22 mouse cellular contexts compared by ENCODE assay signal in the genomic region with DNA sequence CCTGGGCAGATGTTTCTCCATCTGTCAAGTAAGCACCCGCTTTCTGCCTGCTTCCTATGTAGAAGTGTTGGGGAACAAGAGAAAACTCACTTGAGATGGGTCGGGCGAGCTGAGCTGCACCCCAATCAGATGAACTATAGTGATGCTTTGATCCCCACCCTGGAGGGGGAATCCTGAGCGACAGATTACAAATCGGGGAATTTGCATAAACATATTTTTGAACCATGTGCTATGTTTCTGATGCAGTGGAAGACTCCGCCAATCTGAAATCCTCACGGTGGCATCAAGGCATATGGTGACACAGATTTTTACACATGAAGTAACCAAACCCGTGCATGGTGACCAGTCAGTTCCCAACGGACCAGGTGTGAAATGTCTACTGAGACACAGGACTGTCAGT.
DNase-seq lines count a peak whose midpoint lies in the region; ATAC-seq lines count a peak whose summit lies in the region.
"Had no signal": no experiment of that assay in that cellular context is flagged by ENCODE, and none has a peak within 500 bp of the region (broad histone marks: within the 10 kb centered on the region; RNA-seq: fewer than 3 reads in every experiment).

No protein-coding gene starts in this region.

- peak overlapping the region; percentile 84 for H3K27ac ChIP-seq in forebrain, embryonic 10.5 days
- no peak overlapping the region for H3K27ac ChIP-seq in forebrain, embryonic 16.5 days (ENCODE audit: low read length)
- H3K27ac ChIP-seq in midbrain, embryonic 12.5 days (replicated peaks), result peak overlapping the region; percentile 77; the same call in 1 of the 2 replicates
- no peak overlapping the region for H3K27ac ChIP-seq in midbrain, embryonic 15.5 days
- H3K27ac ChIP-seq in forebrain, embryonic 14.5 days (ENCODE audit: low read depth, low read length), result peak overlapping the region; percentile 50; the same call in 1 of the 2 replicates
- H3K27ac ChIP-seq in neural tube, embryonic 15.5 days (replicated peaks), result 0 out of 2 replicates have a peak overlapping the region, but pooled peaks have one; percentile 23
- H3K27ac ChIP-seq: heart, embryonic 15.5 days; liver, embryonic 14.5 days had no signal

- DNase-seq in forebrain, embryonic 10.5 days (ENCODE audit: extremely low spot score, low spot score), result no peak
- peak; percentile 37 for DNase-seq in forebrain, embryonic 14.5 days (ENCODE audit: low spot score)
- no peak for DNase-seq in testis, postnatal 14 days (ENCODE audit: low spot score)
- DNase-seq in kidney, adult 18-20 months, result no peak
- DNase-seq: adrenal gland, adult 8-10 months; cerebellum, postnatal 25 days; gastrocnemius, postnatal 14 days; kidney, adult 2 months; kidney, postnatal 10 days; layer of hippocampus, postnatal 36 days; right cerebral cortex, postnatal 14 days; spleen, adult 18-20 months; thymus, postnatal 36 days had no signal

- H3K36me3 ChIP-seq in forebrain, embryonic 10.5 days (replicated peaks), result no peaks in the 10 kb centered on the region
- no peaks in the 10 kb centered on the region for H3K36me3 ChIP-seq in forebrain, embryonic 16.5 days (ENCODE audit: control insufficient read depth, insufficient read depth)
- no peaks in the 10 kb centered on the region for H3K36me3 ChIP-seq in midbrain, embryonic 12.5 days
- H3K36me3 ChIP-seq in midbrain, embryonic 15.5 days (replicated peaks), result no peaks in the 10 kb centered on the region
- no peaks in the 10 kb centered on the region for H3K36me3 ChIP-seq in forebrain, embryonic 14.5 days (ENCODE audit: control insufficient read depth, insufficient read depth, low read length)
- no peaks in the 10 kb centered on the region for H3K36me3 ChIP-seq in neural tube, embryonic 15.5 days
- H3K36me3 ChIP-seq: heart, embryonic 15.5 days had no signal

- ATAC-seq in forebrain, embryonic 16.5 days, result no peak
- no peak for ATAC-seq in midbrain, embryonic 12.5 days (ENCODE audit: low FRiP score, low read depth)
- ATAC-seq in midbrain, embryonic 15.5 days (replicated peaks), result no peak
- no peak for ATAC-seq in forebrain, embryonic 14.5 days
- ATAC-seq in neural tube, embryonic 15.5 days (ENCODE audit: low FRiP score), result no peak
- ATAC-seq: Patski had no signal

- H3K4me3 ChIP-seq in forebrain, embryonic 10.5 days, result no peak overlapping the region
- H3K4me3 ChIP-seq in forebrain, embryonic 16.5 days (replicated peaks; ENCODE audit: low read length), result no peak overlapping the region
- no peak overlapping the region for H3K4me3 ChIP-seq in midbrain, embryonic 12.5 days
- H3K4me3 ChIP-seq in midbrain, embryonic 15.5 days, result no peak overlapping the region
- H3K4me3 ChIP-seq in forebrain, embryonic 14.5 days (ENCODE audit: low read depth, low read length), result no peak overlapping the region
- no peak overlapping the region for H3K4me3 ChIP-seq in neural tube, embryonic 15.5 days (replicated peaks)
- H3K4me3 ChIP-seq: erythroblast, embryonic 14.5 days; heart, embryonic 15.5 days; layer of hippocampus, adult 2 months had no signal

- 70% methylated on average over 9 of the region's 9 CpGs for WGBS in forebrain, embryonic 10.5 days
- 49% methylated on average over 9 of the region's 9 CpGs for WGBS in forebrain, embryonic 16.5 days
- WGBS in midbrain, embryonic 12.5 days, result 65% methylated on average over 9 of the region's 9 CpGs
- WGBS in midbrain, embryonic 15.5 days, result 54% methylated on average over 9 of the region's 9 CpGs
- WGBS in forebrain, embryonic 14.5 days, result 53% methylated on average over 9 of the region's 9 CpGs
- 76% methylated on average over 9 of the region's 9 CpGs for WGBS in neural tube, embryonic 15.5 days

- peaks cover 50% of the 10 kb centered on the region for H3K4me1 ChIP-seq in forebrain, embryonic 10.5 days
- H3K4me1 ChIP-seq in forebrain, embryonic 16.5 days (replicated peaks; ENCODE audit: control insufficient read depth, insufficient read depth, low read length), result peaks cover 40% of the 10 kb centered on the region
- peaks cover 45% of the 10 kb centered on the region for H3K4me1 ChIP-seq in midbrain, embryonic 12.5 days
- H3K4me1 ChIP-seq in midbrain, embryonic 15.5 days, result peaks cover 34% of the 10 kb centered on the region
- peaks cover 38% of the 10 kb centered on the region for H3K4me1 ChIP-seq in forebrain, embryonic 14.5 days (ENCODE audit: control insufficient read depth, insufficient read depth, low read length)
- peaks cover 30% of the 10 kb centered on the region for H3K4me1 ChIP-seq in neural tube, embryonic 15.5 days

- H3K9me3 ChIP-seq in forebrain, embryonic 10.5 days, result no peaks in the 10 kb centered on the region
- no peaks in the 10 kb centered on the region for H3K9me3 ChIP-seq in forebrain, embryonic 16.5 days (ENCODE audit: control insufficient read depth, low read length)
- H3K9me3 ChIP-seq in midbrain, embryonic 12.5 days, result no peaks in the 10 kb centered on the region
- H3K9me3 ChIP-seq in midbrain, embryonic 15.5 days, result no peaks in the 10 kb centered on the region
- H3K9me3 ChIP-seq in forebrain, embryonic 14.5 days (replicated peaks; ENCODE audit: control insufficient read depth, low read length), result no peaks in the 10 kb centered on the region
- H3K9me3 ChIP-seq in neural tube, embryonic 15.5 days (replicated peaks), result no peaks in the 10 kb centered on the region
- H3K9me3 ChIP-seq: heart, embryonic 15.5 days had no signal

- H3K27me3 ChIP-seq in forebrain, embryonic 10.5 days (ENCODE audit: poor library complexity, severe bottlenecking), result peaks cover 64% of the 10 kb centered on the region
- no peaks in the 10 kb centered on the region for H3K27me3 ChIP-seq in forebrain, embryonic 16.5 days (replicated peaks; ENCODE audit: control insufficient read depth, insufficient read depth, low read length)
- peaks cover 59% of the 10 kb centered on the region for H3K27me3 ChIP-seq in midbrain, embryonic 12.5 days
- H3K27me3 ChIP-seq in midbrain, embryonic 15.5 days (replicated peaks), result 0 out of 2 replicates have a peak, but pooled peaks cover 8% of the 10 kb centered on the region
- H3K27me3 ChIP-seq in forebrain, embryonic 14.5 days (replicated peaks; ENCODE audit: control insufficient read depth, insufficient read depth, low read length), result no peaks in the 10 kb centered on the region
- peaks cover 17% of the 10 kb centered on the region for H3K27me3 ChIP-seq in neural tube, embryonic 15.5 days (replicated peaks)
- H3K27me3 ChIP-seq: Patski had no signal

- H3K9ac ChIP-seq in forebrain, embryonic 16.5 days (replicated peaks; ENCODE audit: low read depth, low read length), result no peak overlapping the region
- H3K9ac ChIP-seq in midbrain, embryonic 12.5 days (replicated peaks), result no peak overlapping the region
- H3K9ac ChIP-seq in midbrain, embryonic 15.5 days, result no peak overlapping the region
- H3K9ac ChIP-seq in forebrain, embryonic 14.5 days (ENCODE audit: low read length), result no peak overlapping the region
- no peak overlapping the region for H3K9ac ChIP-seq in neural tube, embryonic 15.5 days (replicated peaks)
- H3K9ac ChIP-seq: heart, embryonic 15.5 days; liver, embryonic 14.5 days had no signal

- H3K4me2 ChIP-seq in forebrain, embryonic 16.5 days (ENCODE audit: low read length), result no peak overlapping the region
- H3K4me2 ChIP-seq in midbrain, embryonic 12.5 days (replicated peaks), result no peak overlapping the region
- H3K4me2 ChIP-seq in midbrain, embryonic 15.5 days, result no peak overlapping the region
- H3K4me2 ChIP-seq in forebrain, embryonic 14.5 days (ENCODE audit: low read length), result no peak overlapping the region
- no peak overlapping the region for H3K4me2 ChIP-seq in neural tube, embryonic 15.5 days
- H3K4me2 ChIP-seq: heart, embryonic 15.5 days had no signal

Comparison
In these comparisons a context has a peak if more than half of its experiments do, and no peak if none do; other contexts are left out.
1. H3K27ac ChIP-seq: peak in forebrain, embryonic 10.5 days (single experiment), midbrain, embryonic 12.5 days (single experiment), forebrain, embryonic 14.5 days (single experiment) and neural tube, embryonic 15.5 days (single experiment); none in forebrain, embryonic 16.5 days (single experiment) and midbrain, embryonic 15.5 days (single experiment).